Mouse (Mus musculus): ENCODE measurements around the gene Tsnaxip1. TPM values are rescaled to one million over a fixed set of nuclear protein-coding genes. Genes with fewer than 3 reads are reported as not detected.

Gene Tsnaxip1
- polyA plus RNA-seq, 1 experiment from 2014 or later, result not detected

GRCm38 (mm10) chr8:105836991-105837390 lies 9.5 kb downstream of the Tsnaxip1 start:
- Histone ChIP-seq H3K4me3 (ENCODE audit: low read length) (no peak overlapping the region), H3K9ac (ENCODE audit: low read depth, low read length) (no peak overlapping the region), H3K27me3 (replicated peaks; ENCODE audit: control insufficient read depth, insufficient read depth, low read length) (no peaks in the 10 kb centered on the region), H3K36me3 (ENCODE audit: control insufficient read depth, insufficient read depth, low read length) (no peaks in the 10 kb centered on the region), H3K9me3 (ENCODE audit: control insufficient read depth, low read length) (no peaks in the 10 kb centered on the region), H3K4me1 (ENCODE audit: control insufficient read depth, insufficient read depth, low read length) (no peaks in the 10 kb centered on the region), H3K4me2 (ENCODE audit: low read depth, low read length) (no peak overlapping the region), H3K27ac (ENCODE audit: low read length) (no peak overlapping the region)
- ATAC-seq, result no peak
- whole genome bisulfite sequencing, result 80% methylated on average over 6 of the region's 6 CpGs

- peaks cover 5% of the 10 kb centered on the region; the same call in 1 of the 2 replicates for H3K36me3 ChIP-seq (ENCODE audit: control insufficient read depth, insufficient read depth, low read length)
- no peak overlapping the region for H3K4me2 ChIP-seq (ENCODE audit: low read depth, low read length)
- no peak overlapping the region for H3K9ac ChIP-seq (ENCODE audit: low read depth, low read length)
- WGBS, result 85% methylated on average over 5 of the region's 5 CpGs
- ATAC-seq, result no peak
- H3K27ac ChIP-seq (ENCODE audit: low read length), result no peak overlapping the region
- H3K9me3 ChIP-seq (ENCODE audit: control insufficient read depth, low read length), result no peaks in the 10 kb centered on the region
- H3K4me1 ChIP-seq (ENCODE audit: control insufficient read depth, insufficient read depth, low read length), result no peaks in the 10 kb centered on the region
- no peaks in the 10 kb centered on the region for H3K27me3 ChIP-seq (replicated peaks; ENCODE audit: control insufficient read depth, insufficient read depth, low read length)
- H3K4me3 ChIP-seq (ENCODE audit: low read length), result no peak overlapping the region
Observed at GRCm38 (mm10) chr8:105839209-105839608, 11.7 kb downstream of the Tsnaxip1 start.

GRCm38 (mm10) chr8:105846678-105847077 lies 19.1 kb downstream of the Tsnaxip1 start:
- 85% methylated on average over 11 of the region's 11 CpGs for WGBS
- H3K27me3 ChIP-seq (replicated peaks; ENCODE audit: control insufficient read depth, insufficient read depth, low read length), result no peaks in the 10 kb centered on the region

DNA sequence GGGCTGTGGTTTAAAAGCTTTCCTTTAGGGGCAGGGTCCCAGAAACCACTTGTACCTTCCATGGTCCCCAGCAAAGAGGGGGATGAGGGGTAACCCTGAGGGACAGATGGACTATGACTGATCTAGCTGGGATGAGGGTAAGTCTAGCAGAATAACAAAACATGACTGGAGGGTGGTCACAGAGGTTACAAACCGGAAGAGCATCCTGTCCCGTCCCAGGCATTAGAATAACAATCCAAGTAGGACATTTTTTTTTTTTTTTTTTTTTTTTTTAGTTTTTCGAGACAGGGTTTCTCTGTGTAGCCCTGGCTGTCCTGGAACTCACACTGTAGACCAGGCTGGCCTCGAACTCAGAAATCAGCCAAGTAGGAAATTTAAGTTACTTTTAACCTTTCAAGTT lies 22.5 kb downstream of the Tsnaxip1 start:
- WGBS, result 84% methylated on average over 4 of the region's 4 CpGs
- H3K9ac ChIP-seq (ENCODE audit: low read depth, low read length), result no peak overlapping the region
- H3K36me3 ChIP-seq (ENCODE audit: control insufficient read depth, insufficient read depth, low read length), result peaks cover 11% of the 10 kb centered on the region
- H3K4me2 ChIP-seq (ENCODE audit: low read depth, low read length), result no peak overlapping the region
- no peak overlapping the region for H3K27ac ChIP-seq (ENCODE audit: low read length)
- no peaks in the 10 kb centered on the region for H3K9me3 ChIP-seq (ENCODE audit: control insufficient read depth, low read length)
- peaks cover 8% of the 10 kb centered on the region for H3K4me1 ChIP-seq (ENCODE audit: control insufficient read depth, insufficient read depth, low read length)
- H3K27me3 ChIP-seq (replicated peaks; ENCODE audit: control insufficient read depth, insufficient read depth, low read length), result no peaks in the 10 kb centered on the region
- no peak overlapping the region for H3K4me3 ChIP-seq (ENCODE audit: low read length)
- ATAC-seq, result no peak

More at GRCm38 (mm10) chr8:105846678-105847077, 19.1 kb downstream of the Tsnaxip1 start:
- Histone ChIP-seq H3K4me2 (ENCODE audit: low read depth, low read length) (no peak overlapping the region), H3K9ac (ENCODE audit: low read depth, low read length) (no peak overlapping the region), H3K4me1 (ENCODE audit: control insufficient read depth, insufficient read depth, low read length) (peaks cover 6% of the 10 kb centered on the region), H3K36me3 (ENCODE audit: control insufficient read depth, insufficient read depth, low read length) (peaks cover 22% of the 10 kb centered on the region), H3K27ac (ENCODE audit: low read length) (no peak overlapping the region), H3K4me3 (ENCODE audit: low read length) (no peak overlapping the region), H3K9me3 (ENCODE audit: control insufficient read depth, low read length) (no peaks in the 10 kb centered on the region)
- ATAC-seq, result no peak

- Histone ChIP-seq H3K27ac (ENCODE audit: low read length) (no peak overlapping the region), H3K9me3 (ENCODE audit: control insufficient read depth, low read length) (no peaks in the 10 kb centered on the region), H3K4me3 (ENCODE audit: low read length) (no peak overlapping the region), H3K4me2 (ENCODE audit: low read depth, low read length) (peak overlapping the region; percentile 43; the same call in 1 of the 2 replicates), H3K9ac (ENCODE audit: low read depth, low read length) (no peak overlapping the region), H3K36me3 (ENCODE audit: control insufficient read depth, insufficient read depth, low read length) (peaks cover 11% of the 10 kb centered on the region), H3K4me1 (ENCODE audit: control insufficient read depth, insufficient read depth, low read length) (peaks cover 8% of the 10 kb centered on the region), H3K27me3 (replicated peaks; ENCODE audit: control insufficient read depth, insufficient read depth, low read length) (no peaks in the 10 kb centered on the region)
- ATAC-seq, result no peak
- WGBS, result 74% methylated on average over 7 of the region's 7 CpGs
Observed at GRCm38 (mm10) chr8:105850611-105851010, 23.1 kb downstream of the Tsnaxip1 start.

DNA sequence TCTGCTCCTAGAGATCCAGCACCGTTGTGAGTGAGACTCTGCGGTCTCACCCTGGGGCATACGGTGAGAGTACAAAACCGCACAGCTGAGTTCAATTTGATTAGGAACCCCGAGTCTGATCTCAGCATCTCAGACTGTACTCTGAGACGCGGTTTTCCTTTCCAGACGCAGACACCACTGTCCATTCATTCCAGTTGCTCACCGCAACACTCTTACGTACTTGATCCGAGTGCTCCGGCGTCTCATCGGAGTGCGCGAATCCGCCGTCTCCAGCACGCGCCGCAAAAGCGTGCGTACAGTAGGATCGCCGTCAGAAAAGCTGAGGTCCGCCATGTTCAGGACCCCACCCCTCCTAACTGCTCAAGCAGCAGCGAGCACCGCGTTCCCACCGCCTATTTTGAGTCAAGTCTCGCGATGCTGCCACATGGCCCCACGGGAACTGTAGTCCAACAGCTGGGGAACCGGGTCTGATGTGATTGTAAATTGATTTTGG lies 24.2 kb downstream of the Tsnaxip1 start:
- H3K27ac ChIP-seq (ENCODE audit: low read length), result peak overlapping the region; percentile 39
- no peaks in the 10 kb centered on the region for H3K27me3 ChIP-seq (replicated peaks; ENCODE audit: control insufficient read depth, insufficient read depth, low read length)
- H3K4me1 ChIP-seq (ENCODE audit: control insufficient read depth, insufficient read depth, low read length), result peaks cover 14% of the 10 kb centered on the region
- ATAC-seq, result peak; percentile 74
- peak overlapping the region; percentile 79 for H3K4me3 ChIP-seq (ENCODE audit: low read length)
- peak overlapping the region; percentile 61 for H3K4me2 ChIP-seq (ENCODE audit: low read depth, low read length)
- peak overlapping the region; percentile 84 for H3K9ac ChIP-seq (ENCODE audit: low read depth, low read length)
- H3K9me3 ChIP-seq (ENCODE audit: control insufficient read depth, low read length), result no peaks in the 10 kb centered on the region
- peaks cover 8% of the 10 kb centered on the region for H3K36me3 ChIP-seq (ENCODE audit: control insufficient read depth, insufficient read depth, low read length)
- WGBS, result under 1% methylated on average over 34 of the region's 34 CpGs

DNA sequence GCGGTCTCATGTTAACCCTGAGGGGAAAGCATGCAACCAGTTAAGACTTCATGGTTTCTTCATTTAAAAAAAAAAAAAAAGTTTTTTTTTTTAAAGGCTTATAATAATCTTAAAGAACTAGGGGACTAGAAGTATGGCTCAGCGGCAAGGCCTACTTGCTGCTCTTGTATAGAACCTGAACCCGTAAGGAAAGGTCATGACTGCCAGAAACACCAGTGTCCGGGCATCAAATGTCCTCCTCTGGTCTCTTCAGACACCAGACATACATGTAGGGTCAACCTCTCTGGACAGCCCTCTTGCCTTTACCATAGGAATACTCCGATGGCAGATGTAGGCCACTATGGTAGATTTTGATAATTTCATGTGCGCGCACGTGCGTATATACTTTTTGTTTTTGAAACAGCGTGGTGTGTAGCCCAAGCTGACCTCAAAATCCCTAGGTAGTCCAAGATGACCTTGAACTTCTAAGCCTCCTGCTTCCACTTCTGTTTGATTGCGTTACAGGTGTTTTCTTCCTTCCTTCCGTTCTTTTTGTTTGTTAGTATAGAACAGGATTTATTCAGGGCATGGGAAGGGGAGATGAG lies 24.7 kb downstream of the Tsnaxip1 start:
- no peaks in the 10 kb centered on the region for H3K9me3 ChIP-seq (ENCODE audit: control insufficient read depth, low read length)
- peaks cover 18% of the 10 kb centered on the region for H3K4me1 ChIP-seq (ENCODE audit: control insufficient read depth, insufficient read depth, low read length)
- WGBS, result 77% methylated on average over 12 of the region's 12 CpGs
- H3K27ac ChIP-seq (ENCODE audit: low read length), result no peak overlapping the region
- H3K4me2 ChIP-seq (ENCODE audit: low read depth, low read length), result no peak overlapping the region
- H3K36me3 ChIP-seq (ENCODE audit: control insufficient read depth, insufficient read depth, low read length), result peaks cover 6% of the 10 kb centered on the region
- H3K4me3 ChIP-seq (ENCODE audit: low read length), result peak overlapping the region; percentile 79
- ATAC-seq, result no peak
- H3K27me3 ChIP-seq (replicated peaks; ENCODE audit: control insufficient read depth, insufficient read depth, low read length), result no peaks in the 10 kb centered on the region
- H3K9ac ChIP-seq (ENCODE audit: low read depth, low read length), result no peak overlapping the region

DNA sequence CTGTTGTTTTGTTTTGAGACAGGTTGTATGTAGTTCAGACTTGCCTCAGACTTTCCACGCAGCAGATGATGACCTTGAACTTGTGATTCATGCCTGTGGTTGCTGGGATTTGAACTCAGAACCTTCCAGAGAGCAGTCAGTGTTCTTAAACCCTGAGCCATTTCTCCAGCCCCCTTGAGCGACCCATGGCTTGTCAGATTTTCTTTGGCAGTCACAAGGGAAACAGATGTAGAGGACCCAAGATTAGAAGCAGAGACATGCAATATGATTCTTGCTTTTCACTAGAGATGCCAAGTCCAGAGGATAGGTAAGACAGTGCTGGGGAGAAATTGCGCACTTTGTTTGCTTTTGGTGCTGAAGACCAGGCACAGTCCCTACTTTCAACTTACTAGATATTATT lies 25.6 kb downstream of the Tsnaxip1 start, which contains the start of gene Cenpt:
TSS of gene Cenpt (minus strand) at position 101 of the 400 bp plus-strand sequence.
- Histone ChIP-seq H3K27me3 (replicated peaks; ENCODE audit: control insufficient read depth, insufficient read depth, low read length) (no peaks in the 10 kb centered on the region), H3K9me3 (ENCODE audit: control insufficient read depth, low read length) (no peaks in the 10 kb centered on the region), H3K27ac (ENCODE audit: low read length) (no peak within 1 kb of the TSS), H3K4me3 (ENCODE audit: low read length) (no peak within 1 kb of the TSS), H3K9ac (ENCODE audit: low read depth, low read length) (no peak within 1 kb of the TSS), H3K4me1 (ENCODE audit: control insufficient read depth, insufficient read depth, low read length) (peaks cover 27% of the 10 kb centered on the region), H3K36me3 (ENCODE audit: control insufficient read depth, insufficient read depth, low read length) (peaks cover 6% of the 10 kb centered on the region), H3K4me2 (ENCODE audit: low read depth, low read length) (no peak within 1 kb of the TSS)
- no peak for ATAC-seq
- WGBS, result 89% methylated on average over 3 of the region's 3 CpGs

GRCm38 (mm10) chr8:105854303-105854702 lies 26.8 kb downstream of the Tsnaxip1 start:
- Histone ChIP-seq H3K36me3 (ENCODE audit: control insufficient read depth, insufficient read depth, low read length) (no peaks in the 10 kb centered on the region), H3K9me3 (ENCODE audit: control insufficient read depth, low read length) (no peaks in the 10 kb centered on the region), H3K4me1 (ENCODE audit: control insufficient read depth, insufficient read depth, low read length) (peaks cover 29% of the 10 kb centered on the region), H3K4me3 (ENCODE audit: low read length) (peak overlapping the region; percentile 84), H3K27me3 (replicated peaks; ENCODE audit: control insufficient read depth, insufficient read depth, low read length) (no peaks in the 10 kb centered on the region), H3K9ac (ENCODE audit: low read depth, low read length) (peak overlapping the region; percentile 87), H3K27ac (ENCODE audit: low read length) (no peak overlapping the region), H3K4me2 (ENCODE audit: low read depth, low read length) (peak overlapping the region; percentile 37; the same call in 1 of the 2 replicates)
- 24% methylated on average over 8 of the region's 8 CpGs for WGBS
- no peak for ATAC-seq
